Mouse (Mus musculus): Measurements from ENCODE around the gene Rufy1. TPM values are rescaled to one million over a fixed set of nuclear protein-coding genes. Genes with fewer than 3 reads are reported as not detected.

Gene Rufy1
- 51.7 to 61.1 TPM (median 54.7 TPM) in 4 replicates for total RNA-seq (2023)

DNA sequence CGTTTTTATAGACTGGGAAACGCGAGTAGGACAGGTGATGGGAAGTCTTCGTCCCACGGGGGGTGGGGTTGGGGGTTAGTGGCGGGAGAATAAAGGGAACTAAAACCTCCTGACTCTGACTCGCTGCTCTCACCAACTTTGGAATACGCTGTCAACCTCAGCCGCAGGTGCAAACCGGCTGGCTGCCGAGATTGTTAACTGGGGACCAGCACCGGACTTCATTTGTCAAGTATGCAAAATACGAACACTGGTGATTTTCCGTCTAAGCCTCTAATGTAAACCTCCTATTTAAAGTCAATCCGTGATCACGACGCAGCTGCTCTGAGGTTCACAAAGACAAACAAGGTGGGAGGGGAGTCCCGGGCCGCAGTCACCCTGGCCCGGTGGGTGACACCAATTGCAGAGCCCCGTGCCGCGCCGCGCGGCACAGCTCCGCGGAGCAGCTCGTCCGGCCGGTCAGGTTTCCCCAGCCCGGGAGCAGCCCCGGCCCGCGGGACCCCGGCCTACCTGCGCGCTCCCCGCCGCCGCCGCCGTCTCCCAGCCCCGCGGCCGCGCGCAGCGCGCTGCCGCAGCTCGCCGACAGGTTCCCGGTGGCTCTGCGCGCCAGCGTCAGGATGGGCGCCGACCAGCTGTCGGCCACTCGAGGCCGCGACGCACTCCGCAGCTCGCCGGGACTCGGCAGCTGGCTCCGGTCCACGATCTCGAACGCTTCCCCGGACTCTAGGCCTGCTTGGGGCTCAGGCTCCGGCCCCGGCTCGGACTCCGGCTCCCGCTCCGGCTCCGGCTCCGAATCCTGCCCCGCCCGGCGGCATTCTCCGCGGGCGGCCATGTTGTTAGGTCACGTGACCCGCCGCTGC lies at the start of gene Rufy1:
Rufy1 (minus strand) TSS at position 849 of the 857 bp plus-strand sequence.

GRCm38 (mm10) chr11:50376911-50377891 lies 53.7 kb downstream of the Rufy1 start, which contains the start of gene Hnrnph1:
Gene Hnrnph1 (plus strand): TSS chr11:50376990.

GRCm38 (mm10) chr11:50354162-50354561 lies 76.8 kb downstream of the Rufy1 start, which contains the start of gene Cby3:
Gene Cby3 (plus strand): TSS chr11:50354462.

Other genes starting within 250 kb of the Rufy1 start
- gene Sqstm1, start 220.3 kb downstream of the Rufy1 start, total RNA-seq (2023), result 562 to 613 TPM (median 580 TPM) in 4 replicates
- gene Mgat4b, start 220.2 kb downstream of the Rufy1 start, total RNA-seq (2023), result 7.3 to 11.0 TPM (median 8.7 TPM) in 4 replicates
- gene Ltc4s, start 192.5 kb downstream of the Rufy1 start, total RNA-seq (2023), result 1.2 to 2.2 TPM (median 2.1 TPM) in 3 of 4 replicates, not detected in the other
- gene Maml1, start 138.8 kb downstream of the Rufy1 start, total RNA-seq (2023), result 46.5 to 49.4 TPM (median 47.4 TPM) in 4 replicates
- gene Canx, start 105.5 kb downstream of the Rufy1 start, total RNA-seq (2023), result 190 to 208 TPM (median 202 TPM) in 4 replicates
- not detected in 4 replicates for gene Cby3, start 76.7 kb downstream of the Rufy1 start, total RNA-seq (2023)
- 1,055 to 1,162 TPM (median 1,118 TPM) in 4 replicates for gene Hnrnph1, start 54.1 kb downstream of the Rufy1 start, total RNA-seq (2023)
- not detected in 4 replicates for gene Adamts2, start 171.0 kb upstream of the Rufy1 start, total RNA-seq (2023)

Data from B cell, adult 62 days (primary cell).